10 mouse cellular contexts compared by ENCODE assay signal in the genomic region with DNA sequence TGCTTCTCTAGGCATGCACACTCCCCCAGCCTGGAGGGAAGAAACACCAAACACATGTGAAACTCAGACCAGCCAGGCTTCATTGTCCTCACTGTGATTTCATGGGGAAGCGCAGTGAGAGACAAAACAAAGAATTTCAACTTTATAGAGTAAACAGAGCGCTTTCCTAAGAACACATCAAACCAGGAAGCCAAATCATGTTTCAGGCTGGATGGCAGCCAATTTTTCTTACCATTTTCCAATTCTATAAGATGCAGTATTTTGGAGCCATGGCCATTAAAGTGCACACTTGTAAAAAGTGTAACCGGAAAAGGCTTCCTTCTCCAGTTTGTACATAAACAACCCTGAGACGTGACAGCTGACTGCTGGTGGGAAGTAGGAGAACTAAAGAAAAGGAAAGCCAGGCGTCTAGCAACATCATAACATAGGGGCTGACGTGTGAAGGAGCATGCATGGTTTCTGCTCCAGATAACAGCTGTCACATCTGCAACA.
DNase-seq lines count a peak whose midpoint lies in the region; ATAC-seq and TF ChIP-seq lines count a peak whose summit lies in the region.
"Had no signal": no experiment of that assay in that cellular context is flagged by ENCODE, and none has a peak within 500 bp of the region (broad histone marks: within the 10 kb centered on the region; RNA-seq: fewer than 3 reads in every experiment).

No protein-coding gene starts in this region.

- H3K9ac ChIP-seq in intestine, embryonic 14.5 days (ENCODE audit: low read length), result no peak overlapping the region
- H3K9ac ChIP-seq in intestine, postnatal 0 days (ENCODE audit: low read depth, low read length), result no peak overlapping the region
- H3K9ac ChIP-seq in midbrain, embryonic 16.5 days (ENCODE audit: low read depth, low read length), result no peak overlapping the region
- H3K9ac ChIP-seq in midbrain, embryonic 15.5 days, result no peak overlapping the region
- no peak overlapping the region for H3K9ac ChIP-seq in stomach, embryonic 16.5 days (ENCODE audit: low read length)
- H3K9ac ChIP-seq: midbrain, embryonic 12.5 days had no signal

- no peak for TF ChIP-seq CTCF in intestine, postnatal 0 days (IDR thresholded peaks at IDR 0.05; ENCODE audit: low read depth)

- WGBS in intestine, embryonic 14.5 days, result 28% methylated on average over 6 of the region's 6 CpGs
- 53% methylated on average over 6 of the region's 6 CpGs for WGBS in intestine, postnatal 0 days
- 63% methylated on average over 6 of the region's 6 CpGs for WGBS in midbrain, embryonic 16.5 days
- WGBS in midbrain, embryonic 15.5 days, result 59% methylated on average over 6 of the region's 6 CpGs
- WGBS in stomach, embryonic 16.5 days, result 27% methylated on average over 6 of the region's 6 CpGs

- no peak overlapping the region for H3K4me2 ChIP-seq in intestine, embryonic 14.5 days (ENCODE audit: low read length)
- H3K4me2 ChIP-seq in intestine, postnatal 0 days (replicated peaks; ENCODE audit: low read depth), result no peak overlapping the region
- no peak overlapping the region for H3K4me2 ChIP-seq in midbrain, embryonic 16.5 days (ENCODE audit: low read length)
- H3K4me2 ChIP-seq in midbrain, embryonic 15.5 days, result no peak overlapping the region
- no peak overlapping the region for H3K4me2 ChIP-seq in stomach, embryonic 16.5 days (ENCODE audit: low read depth, low read length)
- H3K4me2 ChIP-seq: midbrain, embryonic 12.5 days had no signal

- no peaks in the 10 kb centered on the region for H3K36me3 ChIP-seq in intestine, embryonic 14.5 days (ENCODE audit: control insufficient read depth, insufficient read depth, low read length)
- no peaks in the 10 kb centered on the region for H3K36me3 ChIP-seq in intestine, postnatal 0 days (ENCODE audit: control insufficient read depth, insufficient read depth)
- H3K36me3 ChIP-seq in midbrain, embryonic 16.5 days (ENCODE audit: control insufficient read depth, insufficient read depth, low read length), result no peaks in the 10 kb centered on the region
- no peaks in the 10 kb centered on the region for H3K36me3 ChIP-seq in midbrain, embryonic 15.5 days (replicated peaks)
- H3K36me3 ChIP-seq in stomach, embryonic 16.5 days (ENCODE audit: control insufficient read depth, insufficient read depth, low read length), result no peaks in the 10 kb centered on the region
- H3K36me3 ChIP-seq: midbrain, embryonic 12.5 days had no signal

- H3K27ac ChIP-seq in intestine, embryonic 14.5 days (ENCODE audit: low read depth), result peak overlapping the region; percentile 74
- no peak overlapping the region for H3K27ac ChIP-seq in intestine, postnatal 0 days (ENCODE audit: low read depth, low read length)
- 0 out of 2 replicates have a peak overlapping the region, but pooled peaks have one; percentile 6 for H3K27ac ChIP-seq in midbrain, embryonic 16.5 days (ENCODE audit: low read length)
- no peak overlapping the region for H3K27ac ChIP-seq in midbrain, embryonic 15.5 days
- H3K27ac ChIP-seq in stomach, embryonic 16.5 days (ENCODE audit: low read length), result peak overlapping the region; percentile 79
- H3K27ac ChIP-seq: midbrain, embryonic 12.5 days had no signal

- no peak for ATAC-seq in intestine, embryonic 14.5 days (replicated peaks; ENCODE audit: low FRiP score, low TSS enrichment, low read depth)
- ATAC-seq in intestine, postnatal 0 days, result no peak
- 0 out of 2 replicates have a peak, but pooled peaks have one; percentile 36 for ATAC-seq in midbrain, embryonic 16.5 days
- no peak for ATAC-seq in midbrain, embryonic 15.5 days (replicated peaks)
- ATAC-seq in stomach, embryonic 16.5 days (ENCODE audit: insufficient read depth, low FRiP score), result peak; percentile 62; the same call in 1 of the 2 replicates
- no peak for ATAC-seq in CD4-positive, CD25-positive, alpha-beta regulatory T cell, adult 4 months

- no peaks in the 10 kb centered on the region for H3K27me3 ChIP-seq in intestine, embryonic 14.5 days (replicated peaks; ENCODE audit: control insufficient read depth, insufficient read depth, low read length)
- H3K27me3 ChIP-seq in intestine, postnatal 0 days (replicated peaks; ENCODE audit: control insufficient read depth, insufficient read depth, low read length), result no peaks in the 10 kb centered on the region
- no peaks in the 10 kb centered on the region for H3K27me3 ChIP-seq in midbrain, embryonic 16.5 days (ENCODE audit: control insufficient read depth, insufficient read depth, low read depth, low read length)
- no peaks in the 10 kb centered on the region for H3K27me3 ChIP-seq in midbrain, embryonic 15.5 days (replicated peaks)
- no peaks in the 10 kb centered on the region for H3K27me3 ChIP-seq in stomach, embryonic 16.5 days (ENCODE audit: control insufficient read depth, insufficient read depth, low read length)
- H3K27me3 ChIP-seq: midbrain, embryonic 12.5 days had no signal

- H3K4me1 ChIP-seq in intestine, embryonic 14.5 days (replicated peaks; ENCODE audit: control insufficient read depth, insufficient read depth, low read length), result peaks cover 15% of the 10 kb centered on the region; the same call in 1 of the 2 replicates
- H3K4me1 ChIP-seq in intestine, postnatal 0 days (replicated peaks; ENCODE audit: control insufficient read depth, insufficient read depth, low read length), result no peaks in the 10 kb centered on the region
- no peaks in the 10 kb centered on the region for H3K4me1 ChIP-seq in midbrain, embryonic 16.5 days (ENCODE audit: control insufficient read depth, insufficient read depth, low read length)
- H3K4me1 ChIP-seq in midbrain, embryonic 15.5 days, result no peaks in the 10 kb centered on the region
- peaks cover 10% of the 10 kb centered on the region for H3K4me1 ChIP-seq in stomach, embryonic 16.5 days (ENCODE audit: control insufficient read depth, insufficient read depth, low read length)

- DNase-seq in embryo, embryonic 11 days, result peak; percentile 14
- no peak for DNase-seq in embryo, embryonic 10.5 days (ENCODE audit: low spot score)
- peak; percentile 57 for DNase-seq in intestine, embryonic 14.5 days (ENCODE audit: low spot score)
- DNase-seq: layer of hippocampus, postnatal 36 days had no signal

- no peaks in the 10 kb centered on the region for H3K9me3 ChIP-seq in intestine, embryonic 14.5 days (ENCODE audit: control insufficient read depth, low read length)
- no peaks in the 10 kb centered on the region for H3K9me3 ChIP-seq in intestine, postnatal 0 days (ENCODE audit: control insufficient read depth)
- H3K9me3 ChIP-seq in midbrain, embryonic 16.5 days (replicated peaks; ENCODE audit: control insufficient read depth, low read length, poor library complexity, severe bottlenecking), result no peaks in the 10 kb centered on the region
- H3K9me3 ChIP-seq in midbrain, embryonic 15.5 days, result no peaks in the 10 kb centered on the region
- no peaks in the 10 kb centered on the region for H3K9me3 ChIP-seq in stomach, embryonic 16.5 days (replicated peaks; ENCODE audit: control insufficient read depth, low read length)
- H3K9me3 ChIP-seq: midbrain, embryonic 12.5 days had no signal

- H3K4me3 ChIP-seq in intestine, embryonic 14.5 days (ENCODE audit: low read depth, low read length), result no peak overlapping the region
- no peak overlapping the region for H3K4me3 ChIP-seq in intestine, postnatal 0 days (ENCODE audit: low read depth, low read length)
- H3K4me3 ChIP-seq in midbrain, embryonic 16.5 days (ENCODE audit: low read depth, low read length), result no peak overlapping the region
- H3K4me3 ChIP-seq in midbrain, embryonic 15.5 days, result no peak overlapping the region
- H3K4me3 ChIP-seq in stomach, embryonic 16.5 days (replicated peaks; ENCODE audit: low read length), result no peak overlapping the region
- H3K4me3 ChIP-seq: midbrain, embryonic 12.5 days had no signal

Comparison
In these comparisons a context has a peak if more than half of its experiments do, and no peak if none do; other contexts are left out.
1. ATAC-seq: peak in midbrain, embryonic 16.5 days (single experiment) and stomach, embryonic 16.5 days (single experiment); none in intestine, embryonic 14.5 days (single experiment), intestine, postnatal 0 days (single experiment), midbrain, embryonic 15.5 days (single experiment) and CD4-positive, CD25-positive, alpha-beta regulatory T cell, adult 4 months (single experiment).
2. H3K27ac ChIP-seq: peak in intestine, embryonic 14.5 days (single experiment), midbrain, embryonic 16.5 days (single experiment) and stomach, embryonic 16.5 days (single experiment); none in intestine, postnatal 0 days (single experiment) and midbrain, embryonic 15.5 days (single experiment).